Mouse (Mus musculus) forebrain, postnatal 0 days (tissue): Measurements from ENCODE around the gene Cdyl2. TPM values are rescaled to one million over a fixed set of nuclear protein-coding genes. Genes with fewer than 3 reads are reported as not detected.

Source experiments
- ATAC-seq: fragments of 200-750 bp; cut with Nextera tagmentation; 2 replicates; pipeline ENCODE4 v1.8.0; 2017; ENCODE audit warnings: mild to moderate bottlenecking, moderate library complexity
- DNase-seq: peaks from one replicate; pipeline ENCODE4 v3.0.0-alpha.2; 2015
- H3K27ac ChIP-seq: fragments of 300-500 bp; sonication (generic); 2 replicates; pipeline ENCODE4 v1.5.1; 2014; ENCODE audit warnings: low read depth, mild to moderate bottlenecking, antibody characterized with exemption, low read length, moderate library complexity, mixed read lengths
- H3K27me3 ChIP-seq: fragments of 300-500 bp; sonication (generic); 2 replicates; pipeline ENCODE4 v1.6.1; 2014; ENCODE audit warnings: mild to moderate bottlenecking, low read length, mixed read lengths; ENCODE audit not compliant: insufficient read depth
- H3K36me3 ChIP-seq: fragments of 300-500 bp; sonication (generic); 2 replicates; pipeline ENCODE4 v1.6.1; 2014; ENCODE audit warnings: mild to moderate bottlenecking, moderate library complexity; ENCODE audit not compliant: insufficient read depth
- H3K4me1 ChIP-seq: fragments of 300-500 bp; sonication (generic); 2 replicates; pipeline ENCODE4 v1.6.1; 2014; ENCODE audit warnings: antibody characterized with exemption; ENCODE audit not compliant: insufficient read depth
- H3K4me2 ChIP-seq: fragments of 300-500 bp; sonication (generic); 2 replicates; pipeline ENCODE4 v1.6.1; 2014; ENCODE audit warnings: low read depth, mild to moderate bottlenecking, moderate library complexity
- H3K4me3 ChIP-seq: fragments of 300-500 bp; sonication (generic); 2 replicates; pipeline ENCODE4 v1.5.1; 2014; ENCODE audit warnings: low read depth, low read length, mixed read lengths
- H3K9ac ChIP-seq: fragments of 300-500 bp; sonication (generic); 2 replicates; pipeline ENCODE4 v1.6.1; 2014; ENCODE audit warnings: mild to moderate bottlenecking
- H3K9me3 ChIP-seq: fragments of 300-500 bp; sonication (generic); 2 replicates; pipeline ENCODE4 v1.6.1; 2016; ENCODE audit warnings: low read length
- CTCF ChIP-seq: sonication (generic); IDR thresholded peaks from 2 replicates; pipeline ENCODE4 v1.5.1; 2016; ENCODE audit warnings: antibody characterized with exemption, control low read depth, low read depth
- WGBS: fragments of 180-500 bp; shearing (Covaris S2); extraction: QIAGEN DNeasy Blood & Tissue Kit; methylation state at CpG from one replicate; pipeline ENCODE4 v1.1.7; 2014; 5-methylcytosine and 5-hydroxymethylcytosine counted together
- polyA plus RNA-seq: library from polyadenylated mRNA; unstranded; fragments of >200 nt; fragmentation: Nextera tagmentation; extraction: Ambion mirVana; gene quantifications from 2 replicates; pipeline ENCODE4 v1.2.1, GENCODE M21; 2015
- total RNA-seq: library from RNA; depleted of rRNA; stranded (reverse); fragments of >200 nt; gene quantifications from 2 replicates; pipeline ENCODE4 v1.2.3, GENCODE M21; 2014; rRNA removed

Gene Cdyl2
- total RNA-seq (5.3 and 10.8 TPM in 2 replicates), polyA plus RNA-seq (7.8 and 11.9 TPM in 2 replicates)

DNA sequence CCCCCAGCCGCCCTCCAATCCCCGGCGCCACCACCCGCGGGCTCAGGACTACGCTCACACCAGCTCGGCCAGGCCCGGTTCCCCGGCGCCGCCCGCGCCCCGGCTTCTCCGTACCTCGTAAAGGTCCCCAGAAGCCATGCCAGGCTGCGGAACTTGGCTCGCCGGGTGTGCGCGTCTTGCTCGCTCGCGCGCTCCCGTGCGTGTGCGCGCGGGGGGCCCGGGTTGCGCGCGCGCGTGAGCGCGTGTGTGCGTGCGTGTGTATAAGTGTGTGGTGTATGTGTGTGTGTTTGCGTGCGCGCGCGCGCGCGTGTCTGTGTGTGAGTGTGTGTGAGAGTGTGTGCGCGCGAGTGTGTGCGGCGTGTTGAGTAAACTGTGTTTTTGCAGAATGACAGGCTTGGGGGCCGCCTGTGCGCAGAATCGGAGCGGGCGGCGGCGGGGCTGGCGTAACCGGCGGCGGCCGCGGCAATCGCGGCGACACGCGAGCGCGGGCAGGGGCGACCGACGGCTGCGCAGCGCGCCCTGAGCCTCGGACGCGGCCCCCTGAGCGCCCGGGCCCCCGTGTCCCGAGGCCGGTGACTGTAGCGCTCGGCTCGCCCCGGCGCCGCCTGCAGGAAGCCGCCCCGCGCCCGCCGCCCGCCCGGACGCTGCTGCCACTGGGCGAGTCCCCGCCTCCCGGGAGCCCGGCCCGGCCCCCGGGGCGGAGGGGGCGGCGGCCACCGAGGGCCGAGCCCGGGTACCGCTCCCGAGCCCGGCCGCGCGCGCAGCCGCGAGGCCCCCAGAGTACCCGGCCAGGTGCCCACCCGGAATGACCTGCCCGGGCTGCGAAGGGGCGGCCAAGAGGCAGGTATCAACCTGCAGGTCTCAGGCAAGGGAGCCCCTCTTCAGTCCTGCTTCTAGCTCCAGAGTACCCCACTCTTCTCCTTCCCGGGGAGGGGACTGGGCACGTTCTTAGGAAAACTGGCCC lies at the start of gene Cdyl2:
Cdyl2 (minus strand) TSS at position 308 of the 964 bp plus-strand sequence.
- WGBS = 3% methylated on average over 101 of the region's 129 CpGs
- peak; percentile 92 for ATAC-seq
- peak within 1 kb of the TSS; percentile 81 for H3K27ac ChIP-seq

DNA sequence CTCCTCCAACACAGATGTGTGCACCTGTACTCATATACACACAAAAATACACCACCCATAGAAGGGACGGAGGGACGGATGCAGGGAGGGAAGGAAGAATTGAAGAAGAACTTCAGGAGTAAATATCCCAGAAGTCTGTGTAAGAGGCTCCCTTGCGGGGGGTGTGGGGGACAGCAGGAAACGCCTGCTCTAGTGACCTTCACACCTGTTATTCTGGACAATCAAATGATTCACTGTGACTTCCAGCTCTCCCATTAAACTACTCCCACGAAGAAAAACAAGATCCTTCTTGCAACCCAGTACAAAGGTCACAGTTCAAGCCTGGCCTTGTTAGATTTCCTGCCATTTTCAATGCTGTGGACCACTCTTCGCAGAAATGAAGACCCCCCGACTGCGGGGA lies 47.8 kb upstream of the Cdyl2 start:
- Histone ChIP-seq H3K9me3 (no peaks in the 10 kb centered on the region), H3K9ac (no peak overlapping the region), H3K27me3 (no peaks in the 10 kb centered on the region), H3K36me3 (no peaks in the 10 kb centered on the region), H3K27ac (no peak overlapping the region), H3K4me3 (no peak overlapping the region), H3K4me2 (no peak overlapping the region), H3K4me1 (no peaks in the 10 kb centered on the region)
- DNase-seq (no peak), ATAC-seq (no peak)
- no peak for TF ChIP-seq CTCF
- WGBS = 84% methylated on average over 8 of the region's 8 CpGs

More for the DNA sequence above, at the start of gene Cdyl2:
- peak; percentile 93 for DNase-seq
- no peaks in the 10 kb centered on the region for H3K36me3 ChIP-seq
- peak within 1 kb of the TSS; percentile 73 for H3K9ac ChIP-seq
- peak within 1 kb of the TSS; percentile 84 for H3K4me3 ChIP-seq
- peaks cover 5% of the 10 kb centered on the region; the same call in 1 of the 2 replicates for H3K4me1 ChIP-seq
- no peak for TF ChIP-seq CTCF
- 0 out of 2 replicates have a peak, but pooled peaks cover 4% of the 10 kb centered on the region for H3K9me3 ChIP-seq
- H3K4me2 ChIP-seq = peak within 1 kb of the TSS; percentile 88
- H3K27me3 ChIP-seq = no peaks in the 10 kb centered on the region; the same call in 1 of the 2 replicates

DNA sequence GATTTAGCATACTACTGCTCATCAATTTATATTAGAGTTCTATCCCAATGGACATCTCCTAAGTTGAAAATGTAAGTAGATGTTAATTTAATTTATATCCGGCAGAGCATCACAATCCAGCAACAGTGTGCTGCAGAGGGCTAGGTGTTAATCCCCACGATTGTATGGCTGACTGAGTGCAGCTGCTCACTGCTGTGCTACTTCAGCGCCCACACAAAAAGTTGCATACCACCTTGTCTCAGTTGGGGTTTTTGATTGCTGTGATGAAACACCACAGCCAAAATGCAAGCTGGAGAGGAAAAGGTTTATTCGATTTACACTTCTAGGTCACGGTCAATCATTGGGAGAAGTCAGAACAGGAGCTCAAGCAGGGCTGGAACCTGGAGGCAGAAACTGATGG lies 41.4 kb upstream of the Cdyl2 start:
- Histone ChIP-seq H3K27me3 (no peaks in the 10 kb centered on the region), H3K4me3 (no peak overlapping the region), H3K9ac (no peak overlapping the region), H3K4me1 (no peaks in the 10 kb centered on the region), H3K36me3 (no peaks in the 10 kb centered on the region), H3K4me2 (no peak overlapping the region), H3K9me3 (no peaks in the 10 kb centered on the region), H3K27ac (no peak overlapping the region)
- TF ChIP-seq CTCF = no peak
- ATAC-seq (no peak), DNase-seq (no peak)
- 87% methylated on average over 5 of the region's 5 CpGs for WGBS

DNA sequence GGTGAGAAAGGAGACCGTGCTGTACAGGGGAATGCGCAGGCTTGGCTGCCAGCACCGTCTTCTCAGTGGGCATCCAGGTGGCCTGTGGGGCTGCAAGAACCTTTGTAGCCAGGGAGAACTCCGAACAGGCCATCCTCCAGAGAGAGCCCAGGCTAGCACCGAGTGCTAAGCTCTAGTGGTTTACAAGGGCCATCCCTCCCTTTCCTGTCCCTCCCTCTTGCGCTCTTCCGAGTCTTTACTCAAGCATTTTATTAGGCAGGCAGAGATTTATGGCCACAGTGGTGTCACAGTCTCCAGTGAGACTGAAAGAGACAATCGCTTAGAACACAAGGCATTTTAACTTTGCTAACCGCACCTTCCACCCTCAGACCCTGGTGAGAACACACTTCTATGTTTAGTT lies 39.9 kb upstream of the Cdyl2 start:
- H3K27me3 ChIP-seq = no peaks in the 10 kb centered on the region
- no peaks in the 10 kb centered on the region for H3K9me3 ChIP-seq
- H3K4me3 ChIP-seq = no peak overlapping the region
- H3K4me1 ChIP-seq = no peaks in the 10 kb centered on the region
- H3K27ac ChIP-seq = no peak overlapping the region
- WGBS = 90% methylated on average over 9 of the region's 9 CpGs
- ATAC-seq (no peak), DNase-seq (no peak)
- H3K4me2 ChIP-seq = no peak overlapping the region
- H3K9ac ChIP-seq = no peak overlapping the region
- TF ChIP-seq CTCF = no peak
- no peaks in the 10 kb centered on the region for H3K36me3 ChIP-seq

DNA sequence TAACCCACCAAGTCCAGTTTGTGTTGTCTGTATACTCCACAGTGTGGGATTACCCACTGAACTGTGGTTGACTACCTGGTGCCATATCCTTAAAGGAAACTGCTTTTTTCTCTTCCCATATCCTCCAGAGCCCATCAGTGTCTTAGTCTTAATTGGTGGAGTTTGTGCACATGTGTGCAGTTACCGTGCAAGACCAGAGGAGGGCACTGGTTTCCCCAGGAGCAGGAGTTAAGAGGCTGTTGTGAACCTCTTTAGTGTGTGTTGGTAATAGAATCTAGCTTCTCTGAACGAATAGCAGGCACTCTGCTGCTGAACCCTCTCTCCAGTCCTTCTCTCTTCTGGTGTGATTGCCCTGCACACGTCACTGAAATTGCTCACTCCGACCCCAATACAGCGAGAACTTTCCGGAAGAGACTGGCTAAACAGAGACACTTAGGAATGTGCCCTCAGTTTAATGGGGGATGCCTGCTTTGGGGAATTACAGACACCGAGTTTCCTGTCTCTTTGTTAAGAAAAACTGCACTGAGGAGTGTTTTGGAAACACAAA lies 39.1 kb upstream of the Cdyl2 start:
- H3K4me3 ChIP-seq = no peak overlapping the region
- H3K36me3 ChIP-seq = no peaks in the 10 kb centered on the region
- H3K27me3 ChIP-seq = no peaks in the 10 kb centered on the region
- TF ChIP-seq CTCF = peak; percentile 40; the same call in 1 of the 2 replicates
- ATAC-seq (no peak), DNase-seq (no peak)
- no peaks in the 10 kb centered on the region for H3K9me3 ChIP-seq
- H3K4me2 ChIP-seq = no peak overlapping the region
- H3K9ac ChIP-seq = no peak overlapping the region
- H3K27ac ChIP-seq = no peak overlapping the region
- WGBS = 84% methylated on average over 7 of the region's 7 CpGs
- H3K4me1 ChIP-seq = no peaks in the 10 kb centered on the region

DNA sequence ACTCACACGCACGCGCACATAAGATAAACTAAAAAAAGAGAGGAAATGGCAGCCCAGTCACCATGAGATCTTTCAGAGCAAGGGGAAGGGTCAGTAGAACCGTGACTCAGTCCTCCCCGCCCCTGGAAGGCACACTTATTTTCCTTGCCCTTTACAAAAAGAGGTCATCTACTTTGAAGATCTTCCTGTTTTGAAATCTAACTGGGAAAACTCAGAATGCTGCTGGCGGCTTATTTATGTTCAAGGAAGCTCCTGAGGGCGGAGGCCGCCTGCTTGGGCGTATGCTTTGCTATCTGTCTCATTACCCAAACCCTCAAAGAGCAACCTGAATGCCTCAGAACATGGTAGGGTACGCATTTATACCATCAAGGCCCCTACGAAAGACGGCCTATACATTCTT lies 38.0 kb upstream of the Cdyl2 start:
- Histone ChIP-seq H3K9me3 (no peaks in the 10 kb centered on the region), H3K27me3 (no peaks in the 10 kb centered on the region), H3K4me2 (no peak overlapping the region), H3K36me3 (no peaks in the 10 kb centered on the region), H3K4me3 (no peak overlapping the region), H3K27ac (no peak overlapping the region), H3K4me1 (no peaks in the 10 kb centered on the region), H3K9ac (no peak overlapping the region)
- WGBS = 82% methylated on average over 12 of the region's 12 CpGs
- TF ChIP-seq CTCF = no peak
- DNase-seq (no peak), ATAC-seq (no peak)

DNA sequence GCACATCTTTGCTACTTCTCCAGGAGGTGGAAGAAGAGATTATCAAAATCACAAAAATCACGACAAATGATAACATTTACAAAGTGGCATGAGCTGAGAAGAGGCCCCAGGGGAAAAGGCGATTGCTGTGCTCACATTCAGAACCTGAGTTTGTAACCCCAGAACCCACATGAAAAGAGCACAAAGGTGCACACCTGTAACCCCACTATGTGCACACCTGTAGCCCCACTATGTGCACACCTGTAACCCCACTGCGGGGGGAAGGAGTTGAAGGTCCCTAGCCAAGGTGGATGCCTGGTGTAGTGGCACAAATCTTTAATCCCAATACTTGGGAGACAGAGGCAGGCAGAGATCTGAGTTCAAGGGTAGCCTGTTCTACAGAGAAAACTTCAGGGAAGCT lies 23.4 kb upstream of the Cdyl2 start:
- ATAC-seq (no peak), DNase-seq (no peak)
- H3K4me1 ChIP-seq = no peaks in the 10 kb centered on the region
- H3K9me3 ChIP-seq = no peaks in the 10 kb centered on the region
- H3K36me3 ChIP-seq = no peaks in the 10 kb centered on the region
- 80% methylated on average over 3 of the region's 3 CpGs for WGBS
- H3K9ac ChIP-seq = no peak overlapping the region
- no peak for TF ChIP-seq CTCF
- H3K27me3 ChIP-seq = no peaks in the 10 kb centered on the region
- no peak overlapping the region for H3K4me2 ChIP-seq
- H3K27ac ChIP-seq = no peak overlapping the region
- H3K4me3 ChIP-seq = no peak overlapping the region
